Mouse (Mus musculus): Measurements from ENCODE around the gene Gtpbp2. TPM values are rescaled to one million over a fixed set of nuclear protein-coding genes. Genes with fewer than 3 reads are reported as not detected.

The Gtpbp2 gene
- total RNA-seq, 2 experiments from 2014 or later, result 111 TPM

GRCm38 (mm10) chr17:46203078-46203477, 42.2 kb downstream of the Gtpbp2 start:
- DNase-seq, result no peak

GRCm38 (mm10) chr17:46206676-46207075, 45.8 kb downstream of the Gtpbp2 start:
- intact Hi-C loops (cut with DNase I), result no loop called here
- DNase-seq, result no peak

More at GRCm38 (mm10) chr17:46203078-46203477, 42.2 kb downstream of the Gtpbp2 start:
- intact Hi-C loops (cut with DNase I), result no loop called here

GRCm38 (mm10) chr17:46210550-46210949, 49.7 kb downstream of the Gtpbp2 start:
- intact Hi-C loops (cut with DNase I), result no loop called here
- DNase-seq, result no peak

Other genes with a start within 250 kb of the Gtpbp2 start
- 10 to 100 TPM; 77.7 to 94.5 TPM for gene Vegfa, start 128.7 kb upstream of the Gtpbp2 start, total RNA-seq (2021)
- gene Mrps18a, start 50.0 kb upstream of the Gtpbp2 start, total RNA-seq (2021), result 10 to 100 TPM; 75.8 to 78.3 TPM
- gene Rsph9, start 16.8 kb upstream of the Gtpbp2 start, total RNA-seq (2021), result 10 to 100 TPM; 40.0 to 43.8 TPM
- gene Mad2l1bp, start 7.5 kb upstream of the Gtpbp2 start, total RNA-seq (2021), result 10 to 100 TPM; 16.2 to 17.8 TPM
- gene Polh, start 41.6 kb downstream of the Gtpbp2 start, total RNA-seq (2021), result 10 to 100 TPM in 1 of 2 experiments, 1 to 10 TPM in 1; 9.7 to 10.7 TPM
- 10 to 100 TPM; 45.0 to 46.3 TPM for gene Xpo5, start 41.8 kb downstream of the Gtpbp2 start, total RNA-seq (2021)
- 10 to 100 TPM; 50.0 to 50.1 TPM for gene Polr1c, start 87.0 kb downstream of the Gtpbp2 start, total RNA-seq (2021)
- gene Yipf3, start 87.0 kb downstream of the Gtpbp2 start, total RNA-seq (2021), result 10 to 100 TPM; 55.3 to 56.7 TPM
- gene Lrrc73, start 92.5 kb downstream of the Gtpbp2 start, total RNA-seq (2021), result 10 to 100 TPM; 84.5 to 94.1 TPM
- gene Tjap1, start 122.0 kb downstream of the Gtpbp2 start, total RNA-seq (2021), result 10 to 100 TPM; 35.5 to 44.3 TPM
- 10 to 100 TPM; 54.6 to 63.8 TPM for gene Dlk2, start 136.4 kb downstream of the Gtpbp2 start, total RNA-seq (2021)
- gene Abcc10, start 167.3 kb downstream of the Gtpbp2 start, total RNA-seq (2021), result 1 to 10 TPM; 9.7 to 9.9 TPM
- gene Zfp318, start 222.7 kb downstream of the Gtpbp2 start, total RNA-seq (2021), result 10 to 100 TPM; 93.1 to 96.1 TPM